Mouse (Mus musculus): Measurements from ENCODE around the gene Zfp618.

Zfp618 gene

DNA sequence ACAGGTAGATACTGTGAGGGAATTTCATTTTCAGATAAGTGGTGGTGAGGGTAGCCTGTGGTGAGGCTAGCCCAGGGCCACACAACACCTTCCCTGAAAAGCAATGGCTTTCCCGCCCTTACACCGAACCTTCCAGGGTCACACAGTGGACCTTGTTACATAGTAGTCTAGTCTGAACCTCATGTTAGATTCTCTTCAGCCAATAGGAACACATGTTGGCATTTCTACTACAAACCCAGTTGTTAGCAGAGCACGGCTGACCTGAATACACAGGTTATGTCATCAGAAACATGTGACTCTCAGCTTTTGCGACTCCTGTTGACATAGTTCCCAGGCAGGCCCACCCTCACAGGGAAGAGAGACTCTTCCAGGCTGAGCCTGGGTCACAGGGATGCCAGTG lies 33.9 kb downstream of the Zfp618 start:
- DNase-seq (ENCODE audit: low spot score): peak; percentile 37

DNA sequence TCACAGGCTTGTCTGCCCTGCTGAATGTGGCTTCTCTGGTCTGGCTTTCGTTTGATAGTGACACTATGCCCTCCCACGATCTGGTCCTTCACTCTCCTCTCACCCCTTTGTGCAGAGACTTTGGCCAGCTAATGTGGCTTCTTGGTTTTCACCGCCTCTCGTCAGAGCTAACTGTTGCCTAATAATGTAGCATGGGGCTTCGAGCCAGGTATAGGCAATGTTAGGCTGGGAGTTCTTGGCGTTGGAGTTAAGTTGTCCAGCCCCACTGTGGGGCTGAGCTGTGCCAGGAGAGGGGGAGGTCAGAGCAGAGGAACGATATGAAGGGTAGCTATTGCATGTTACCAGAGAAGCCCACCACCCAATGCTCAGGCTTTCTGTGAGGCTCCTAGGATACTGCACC lies 34.5 kb downstream of the Zfp618 start:
- DNase-seq (ENCODE audit: low spot score): no peak

DNA sequence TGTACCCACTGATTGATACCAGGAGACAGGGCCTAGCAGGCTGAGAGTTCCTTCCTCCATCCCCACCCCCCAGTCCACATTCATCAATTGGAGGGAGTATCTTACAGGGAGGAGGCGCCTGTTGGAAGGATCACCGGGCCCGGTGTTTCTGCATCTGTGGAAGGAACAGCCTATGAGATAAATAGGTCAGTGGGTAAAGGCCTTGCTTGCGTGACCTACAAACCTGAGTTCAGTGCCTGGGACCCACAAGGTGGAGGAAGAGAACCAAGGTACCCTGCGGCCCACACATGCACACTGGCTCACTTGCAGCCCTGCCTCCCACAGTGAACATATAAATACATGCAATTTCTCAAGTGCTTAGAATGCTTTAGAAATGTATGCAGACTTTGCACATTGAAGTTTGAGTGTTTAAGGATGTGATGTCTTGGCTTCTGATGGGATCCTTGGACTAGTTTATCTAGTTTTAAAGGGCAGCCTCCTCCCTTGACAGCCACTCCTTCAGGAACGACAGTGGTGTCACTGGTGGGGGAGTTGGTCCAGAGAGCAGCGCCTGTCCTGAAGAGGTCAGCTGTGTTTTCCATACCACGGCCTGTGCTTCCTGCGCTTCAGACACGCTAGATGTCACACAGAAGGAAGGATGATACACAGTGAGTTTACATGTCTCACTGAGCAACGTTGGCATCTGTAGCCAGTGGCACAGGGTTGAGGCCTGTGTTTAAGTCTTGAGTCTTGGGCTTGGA lies 35.1 kb downstream of the Zfp618 start:
- peak; percentile 35 for DNase-seq (ENCODE audit: low spot score)

DNA sequence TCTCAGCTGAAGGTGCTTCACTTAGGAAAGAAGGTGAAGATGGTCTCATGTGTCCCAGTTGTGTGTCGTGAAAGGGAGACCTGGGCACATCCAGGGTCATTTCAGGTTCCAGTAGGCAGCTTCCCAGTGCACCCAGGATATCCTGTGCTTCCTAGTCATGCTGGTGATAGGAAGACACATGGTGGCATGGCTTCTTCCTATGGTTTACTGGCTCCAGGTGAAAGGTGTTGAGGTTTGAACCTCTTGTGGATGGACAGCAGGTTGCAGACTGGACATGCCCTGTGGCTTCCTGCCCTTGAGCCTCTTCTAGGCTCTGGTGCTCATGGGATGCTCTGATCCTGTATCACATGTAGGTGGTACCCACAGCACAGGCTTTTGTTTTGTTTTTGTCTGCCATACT lies 37.0 kb downstream of the Zfp618 start:
- no peak for DNase-seq (ENCODE audit: low spot score)

DNA sequence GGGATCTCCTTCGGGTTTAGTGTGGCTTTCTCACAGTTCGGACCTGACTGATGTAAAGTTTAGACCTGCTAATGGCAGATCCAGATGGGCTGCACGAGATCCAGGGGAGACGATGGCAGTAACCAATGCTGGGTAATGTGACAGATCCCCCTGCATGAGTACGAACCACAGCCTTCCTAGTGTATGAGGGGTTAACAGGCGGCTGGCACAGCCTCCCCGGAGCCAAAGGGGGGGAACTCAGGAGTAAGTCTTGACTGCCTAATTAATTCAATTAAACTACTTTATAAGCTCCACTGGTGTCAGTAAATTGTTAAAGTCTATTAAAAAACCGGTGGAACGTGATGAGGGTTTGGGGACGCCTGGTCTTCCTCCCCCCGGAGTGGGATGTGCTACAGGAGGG lies 39.1 kb downstream of the Zfp618 start:
- no peak for DNase-seq (ENCODE audit: low spot score)

DNA sequence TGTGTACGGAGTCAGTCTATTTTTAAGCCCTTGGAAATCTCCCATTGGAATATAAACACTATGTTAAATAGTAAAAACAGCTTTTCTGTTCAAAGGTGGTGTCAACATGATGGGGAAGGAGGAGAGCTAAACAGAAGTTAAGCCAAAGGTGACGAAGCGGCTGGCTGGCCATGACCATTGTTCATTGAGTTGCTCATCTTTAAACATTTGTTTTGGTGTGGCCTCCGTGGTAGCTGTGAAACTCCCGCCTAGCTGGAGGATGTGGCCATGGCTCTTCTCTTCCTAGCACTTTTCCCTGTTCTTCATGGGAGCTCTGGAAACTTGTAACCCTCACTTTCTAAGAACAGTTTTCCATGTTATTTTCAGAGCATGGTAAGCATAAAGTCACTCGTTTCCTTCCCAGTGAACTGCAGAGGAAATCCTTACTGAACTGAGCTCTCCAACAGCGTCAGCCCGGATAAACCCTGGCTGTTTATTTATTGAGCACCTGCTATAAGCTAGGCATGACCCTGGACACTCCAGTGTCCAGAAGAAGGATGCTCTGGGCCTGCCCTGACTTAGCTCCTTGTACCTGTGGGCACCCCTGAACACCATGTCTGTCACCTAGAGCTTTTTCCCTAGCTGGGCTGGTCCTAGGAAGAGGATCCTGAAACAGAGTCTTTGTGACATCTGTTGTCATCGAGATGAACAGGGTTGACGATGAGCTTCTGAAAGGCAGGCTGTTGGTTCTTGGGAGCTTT lies 40.2 kb downstream of the Zfp618 start:
- peak; percentile 35 for DNase-seq (ENCODE audit: low spot score)

DNA sequence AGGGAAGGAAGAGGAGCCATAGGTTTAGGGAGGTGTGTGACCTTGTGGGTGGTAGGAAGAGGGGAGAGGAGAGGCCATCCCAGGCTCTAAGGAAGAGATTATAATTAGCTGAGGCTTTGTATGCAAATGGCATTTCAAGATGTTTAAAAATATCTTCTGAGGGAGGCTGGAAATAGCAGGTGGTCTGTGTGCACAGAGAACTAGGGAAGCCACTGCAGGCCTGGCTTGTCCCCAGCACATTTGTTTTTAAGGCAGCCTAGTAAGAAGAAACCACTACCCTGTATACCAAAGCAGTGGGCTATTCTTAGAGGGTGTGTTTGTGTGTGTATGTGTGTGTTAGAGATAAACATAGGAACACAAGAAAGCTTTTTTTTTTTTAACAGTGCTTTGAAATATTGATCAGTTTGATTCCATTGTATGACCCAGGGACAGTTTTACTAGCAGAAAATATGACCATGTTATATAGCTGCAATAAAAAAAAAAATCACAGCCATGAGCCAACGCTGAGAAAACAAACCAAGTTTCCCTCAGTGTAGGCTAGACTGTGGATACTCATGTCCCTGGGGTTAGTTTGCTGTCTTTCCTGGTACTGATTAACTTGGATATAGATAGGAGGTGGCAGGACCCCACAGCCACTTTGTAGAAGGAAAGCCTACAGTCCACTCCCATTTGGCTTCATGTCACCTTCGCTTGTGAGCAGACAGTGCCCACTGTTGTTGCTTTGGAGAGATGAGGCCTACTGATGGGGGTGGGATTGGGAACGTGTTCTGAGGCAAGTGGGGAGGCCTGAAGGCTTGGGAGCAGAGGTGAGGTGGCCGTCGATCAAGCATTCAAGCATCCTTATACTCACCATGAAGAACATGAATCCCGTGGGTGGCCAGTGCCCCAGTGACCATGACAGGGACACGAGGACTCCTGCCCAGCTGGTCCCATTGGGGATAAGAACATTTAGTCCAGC lies 41.1 kb downstream of the Zfp618 start:
- peak; percentile 37 for DNase-seq (ENCODE audit: low spot score)

DNA sequence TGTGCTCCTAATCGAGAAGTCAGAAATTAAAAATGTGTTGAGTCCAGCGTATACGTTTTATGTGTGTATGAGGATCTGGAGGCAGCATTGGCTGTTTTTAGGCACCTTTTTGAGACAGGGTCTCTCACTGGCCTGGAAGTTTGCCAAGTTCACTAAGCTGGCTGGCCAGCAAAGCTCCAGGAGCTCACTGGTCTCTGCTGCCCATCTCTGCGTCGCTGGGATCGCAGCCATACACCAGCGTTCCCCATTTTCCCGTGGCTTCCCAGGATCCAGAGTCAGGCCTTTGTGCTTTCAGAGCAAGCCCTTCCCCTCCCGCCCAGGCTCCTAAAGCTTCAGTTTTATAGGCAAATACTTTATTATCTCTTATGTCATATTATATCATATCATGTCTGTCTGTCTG lies 42.8 kb downstream of the Zfp618 start:
- DNase-seq (ENCODE audit: low spot score): peak; percentile 30

DNA sequence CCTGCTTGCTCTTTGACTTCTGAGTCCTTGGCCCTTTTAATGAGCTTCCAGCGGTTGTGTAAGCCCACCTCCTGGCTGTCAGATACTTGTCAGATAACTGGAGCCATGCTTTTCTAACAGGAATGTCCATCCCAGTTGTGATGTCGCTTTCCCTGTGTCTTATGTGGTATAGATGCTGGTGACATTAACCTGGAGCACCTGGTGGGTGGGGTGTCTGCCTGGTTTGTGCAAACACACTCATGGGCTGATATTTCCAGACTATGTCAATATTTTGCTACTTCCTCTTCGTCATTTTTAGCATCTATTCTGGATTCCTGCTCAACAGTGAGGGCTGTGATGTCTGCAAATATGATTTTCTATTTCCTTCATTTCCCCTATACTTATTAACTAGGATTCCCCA lies 43.4 kb downstream of the Zfp618 start:
- DNase-seq (ENCODE audit: low spot score): peak; percentile 19

DNA sequence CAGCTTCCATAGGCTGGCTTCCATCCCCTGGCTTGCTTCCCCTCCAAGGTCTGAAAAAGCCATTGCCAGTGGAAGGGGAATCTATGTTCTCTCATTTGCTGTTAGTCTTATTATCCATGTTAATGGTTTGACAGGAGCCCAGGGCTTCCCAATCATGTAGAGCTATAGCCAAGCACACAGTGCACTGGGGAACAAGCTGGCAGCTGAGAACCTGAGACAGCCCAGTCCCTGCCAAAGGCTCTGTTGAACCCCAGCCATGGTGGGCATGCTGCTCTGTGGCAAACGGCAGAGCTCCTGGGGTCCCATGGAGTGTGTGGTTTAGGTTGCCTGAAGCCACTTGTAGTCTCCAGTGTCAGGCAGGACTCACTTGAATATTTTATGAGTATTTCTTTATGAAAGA lies 44.4 kb downstream of the Zfp618 start:
- peak; percentile 35 for DNase-seq (ENCODE audit: low spot score)

DNA sequence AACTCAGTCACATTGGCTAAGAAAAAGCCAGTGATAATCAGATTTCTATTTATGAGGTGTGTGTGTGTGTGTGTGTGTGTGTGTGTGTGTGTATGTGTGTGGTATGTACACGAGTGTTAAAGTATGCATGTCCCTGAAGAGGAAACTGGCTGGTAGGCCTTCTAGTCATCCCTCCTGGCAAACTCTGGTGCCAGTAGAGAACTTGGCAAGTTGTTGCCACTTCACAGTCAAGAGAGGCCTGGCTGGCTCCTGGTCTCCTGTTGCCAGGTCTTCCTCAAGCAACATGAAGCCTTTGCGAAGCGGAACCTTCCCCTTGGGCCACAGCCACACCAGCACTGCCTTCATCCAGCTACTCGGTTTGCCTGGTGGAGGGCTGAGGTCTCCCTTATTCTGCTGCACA lies 44.9 kb downstream of the Zfp618 start:
- peak; percentile 36 for DNase-seq (ENCODE audit: low spot score)

DNA sequence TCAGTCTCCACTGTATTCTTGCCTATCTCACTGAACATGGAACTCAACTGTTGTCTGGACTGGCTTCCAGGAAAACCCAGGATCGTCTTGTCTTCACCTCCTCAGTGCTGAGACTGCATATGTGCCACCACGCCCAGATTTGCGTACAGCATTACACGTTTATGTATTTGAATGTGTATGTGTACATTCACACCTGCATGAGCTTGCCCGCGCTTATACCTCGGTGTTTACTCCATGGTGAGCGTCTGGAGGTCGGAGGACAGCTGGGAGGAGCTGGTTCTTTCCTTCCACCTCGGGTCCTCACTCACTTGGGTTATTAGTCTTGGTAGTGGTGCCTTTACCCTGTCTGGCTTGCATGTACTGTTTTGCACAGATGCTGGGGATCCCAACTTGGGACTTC lies 53.2 kb downstream of the Zfp618 start:
- DNase-seq (ENCODE audit: low spot score): peak; percentile 19

DNA sequence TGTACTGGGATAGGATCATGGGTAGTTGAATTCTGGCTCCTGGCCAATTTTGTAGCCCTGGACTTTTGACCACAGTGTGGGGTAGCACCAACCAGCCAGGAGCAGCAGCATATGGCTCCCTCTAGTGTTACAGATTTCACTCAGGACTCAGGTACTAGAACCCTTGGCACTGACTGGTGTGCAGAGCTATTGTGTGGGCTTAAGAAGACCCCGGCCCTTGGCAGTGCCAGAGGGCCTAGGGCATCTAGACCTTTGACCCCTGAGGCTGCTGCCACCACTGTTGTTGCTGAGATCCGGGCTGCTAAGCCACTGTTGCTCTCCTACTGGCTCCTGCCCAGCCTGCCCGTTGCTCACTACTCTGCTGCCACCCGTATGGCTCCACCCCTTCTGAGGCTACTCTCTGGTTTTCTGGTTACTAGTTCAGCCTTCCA lies 54.1 kb downstream of the Zfp618 start:
- DNase-seq (ENCODE audit: low spot score): peak; percentile 40

DNA sequence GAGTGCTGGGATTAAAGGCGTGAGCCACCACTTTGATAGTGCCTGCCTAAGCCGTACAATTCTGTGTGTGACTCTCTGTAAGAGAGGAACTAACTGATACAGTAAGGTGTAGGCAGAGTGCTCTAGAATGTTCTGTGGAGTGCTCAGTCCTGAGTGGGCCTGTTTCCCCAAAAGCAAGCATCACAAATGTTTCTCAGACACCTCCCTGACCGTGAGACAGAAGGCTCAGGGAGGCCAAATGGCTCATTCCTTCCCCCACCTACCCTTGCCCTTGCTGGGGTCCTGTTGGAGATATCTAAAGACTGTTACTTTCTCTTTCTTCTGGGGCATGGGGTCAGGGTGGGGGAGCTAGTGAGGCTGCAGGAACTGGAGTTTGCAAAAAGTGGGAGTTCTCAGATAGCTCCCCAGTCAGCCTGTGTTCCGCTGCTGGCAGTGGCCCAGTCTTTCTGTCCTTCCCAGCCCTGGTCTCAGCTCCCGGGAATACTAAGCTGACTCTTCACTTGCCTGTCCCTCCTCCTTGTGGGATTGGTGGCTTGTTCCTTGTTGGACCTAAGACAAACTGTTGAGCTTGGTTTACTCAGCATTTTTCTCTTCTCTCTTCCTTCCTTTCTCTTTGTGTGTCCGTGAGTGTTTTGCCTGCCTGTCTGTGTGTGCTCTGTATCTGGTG lies 55.8 kb downstream of the Zfp618 start:
- DNase-seq (ENCODE audit: low spot score): peak; percentile 68

DNA sequence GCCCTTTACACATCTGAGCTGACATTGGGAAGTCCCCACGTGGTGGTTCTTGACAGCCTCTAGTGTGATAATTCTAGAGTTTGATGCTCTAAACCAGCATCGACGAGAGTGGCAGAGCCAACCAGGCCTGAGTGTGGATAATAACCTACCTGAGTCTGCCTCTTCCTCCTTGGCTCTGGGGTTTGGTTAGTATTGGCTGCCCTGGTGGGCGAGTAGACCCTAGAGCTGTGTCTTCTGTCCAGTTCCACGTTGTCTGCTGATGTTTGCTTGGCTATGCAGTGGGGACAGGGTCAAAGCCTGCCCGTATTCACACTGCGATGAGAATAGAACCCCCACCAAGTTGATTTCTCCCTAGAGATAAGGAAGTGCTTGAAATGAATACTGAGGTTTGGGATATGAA lies 58.1 kb downstream of the Zfp618 start:
- no peak for DNase-seq (ENCODE audit: low spot score)

DNA sequence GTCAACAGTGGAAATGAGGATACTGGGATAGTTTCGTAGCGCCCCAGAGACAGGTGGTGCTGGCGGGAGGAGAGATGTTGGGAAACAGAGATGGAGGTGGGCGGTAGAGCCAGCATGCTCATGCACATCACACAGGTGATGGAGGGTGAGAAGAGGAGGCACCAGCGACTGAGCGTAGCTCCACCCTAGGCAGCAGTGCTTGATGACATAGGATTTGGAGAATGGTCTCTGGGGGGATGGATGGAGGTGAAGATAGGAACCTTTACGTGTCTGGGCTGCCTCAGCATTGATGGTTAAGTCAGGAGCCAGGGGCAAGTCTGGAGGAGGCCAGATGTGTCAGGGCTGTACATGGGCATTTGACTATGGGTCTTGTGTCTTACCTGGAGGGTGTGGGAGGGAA lies 58.7 kb downstream of the Zfp618 start:
- DNase-seq (ENCODE audit: low spot score): peak; percentile 34

DNA sequence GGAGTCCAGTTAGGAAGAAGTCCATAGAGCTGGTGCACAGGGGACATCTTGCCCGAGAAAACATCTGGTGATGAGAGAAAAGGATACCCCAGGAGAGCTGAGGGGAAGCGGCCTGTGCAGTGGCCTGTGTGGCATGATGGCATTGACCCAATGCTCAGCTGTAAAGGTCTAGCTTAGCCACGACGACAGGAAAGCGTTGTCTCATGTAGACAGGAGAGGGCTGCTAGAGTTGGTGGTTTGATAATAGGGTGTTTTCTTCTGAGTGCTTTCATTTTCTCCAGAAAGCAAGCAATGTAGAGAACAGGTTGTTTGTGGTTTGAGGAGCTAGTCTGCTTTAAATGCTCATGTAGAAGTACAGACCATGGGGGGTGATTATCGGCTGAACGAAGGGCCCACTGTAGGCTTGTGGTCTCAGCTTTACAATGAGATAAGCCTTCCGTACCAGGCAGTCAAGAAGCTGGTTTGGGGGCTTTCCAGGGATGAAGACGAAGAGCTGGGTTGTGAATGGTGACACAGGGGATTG lies 59.4 kb downstream of the Zfp618 start:
- DNase-seq (ENCODE audit: low spot score): peak; percentile 22

DNA sequence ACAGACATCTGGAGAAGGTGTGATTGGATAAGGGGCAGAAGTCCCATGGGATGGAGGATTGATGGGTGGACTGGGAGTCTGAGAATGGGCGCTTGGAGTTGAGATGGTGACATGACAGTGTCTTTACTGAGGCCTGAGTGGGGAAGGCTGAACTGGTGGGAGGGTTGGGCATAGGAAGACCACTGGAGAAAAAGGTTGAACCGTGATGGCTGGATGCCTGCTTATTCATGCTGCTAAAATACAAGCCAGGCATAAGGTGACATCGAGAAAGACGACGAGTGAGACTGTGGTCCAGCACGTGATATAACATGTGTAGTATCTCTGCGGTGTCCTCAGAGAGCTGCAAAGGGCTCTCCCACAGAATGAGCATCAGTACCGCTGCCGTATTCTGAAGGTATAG lies 59.9 kb downstream of the Zfp618 start:
- DNase-seq (ENCODE audit: low spot score): peak; percentile 34

DNA sequence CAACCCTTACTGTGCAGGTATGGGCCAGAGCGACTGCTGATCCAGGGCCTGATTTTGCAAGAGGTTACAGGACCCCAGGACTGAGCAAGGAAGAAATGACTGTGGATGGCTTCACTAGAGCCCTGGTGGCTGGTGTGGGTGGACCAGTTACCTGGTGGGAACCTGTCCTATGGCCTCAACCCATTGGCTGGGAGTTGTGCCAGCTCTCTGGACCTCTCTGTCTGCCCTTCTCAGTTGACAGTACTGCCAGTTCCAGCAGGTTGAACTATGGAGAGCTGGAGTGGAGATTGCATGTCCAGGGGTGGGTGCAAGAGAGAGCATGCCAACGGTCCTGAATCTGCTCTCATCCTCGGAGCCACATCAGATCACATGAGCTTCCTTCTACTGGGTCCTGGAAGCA lies 60.9 kb downstream of the Zfp618 start:
- peak; percentile 39 for DNase-seq (ENCODE audit: low spot score)

DNA sequence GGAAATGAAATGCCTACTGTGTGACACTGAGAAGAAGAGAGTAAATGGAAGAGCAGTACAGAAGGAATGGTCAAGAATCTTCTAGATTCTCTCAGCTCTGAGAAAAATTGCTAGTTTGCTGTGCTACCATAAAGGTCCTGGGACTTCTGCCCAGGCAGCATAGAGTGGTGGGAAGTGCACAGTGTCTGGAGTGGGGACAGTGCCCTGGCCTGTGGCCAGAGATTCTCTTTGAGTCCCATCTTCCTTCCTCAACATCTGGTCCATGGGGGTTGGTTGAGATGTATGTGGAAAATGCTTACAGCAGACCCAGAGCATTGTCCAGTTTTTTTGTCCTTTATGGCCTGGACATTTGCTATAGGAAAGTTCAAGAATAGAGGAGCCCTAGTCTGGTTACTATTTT lies 62.1 kb downstream of the Zfp618 start:
- peak; percentile 38 for DNase-seq (ENCODE audit: low spot score)

DNA sequence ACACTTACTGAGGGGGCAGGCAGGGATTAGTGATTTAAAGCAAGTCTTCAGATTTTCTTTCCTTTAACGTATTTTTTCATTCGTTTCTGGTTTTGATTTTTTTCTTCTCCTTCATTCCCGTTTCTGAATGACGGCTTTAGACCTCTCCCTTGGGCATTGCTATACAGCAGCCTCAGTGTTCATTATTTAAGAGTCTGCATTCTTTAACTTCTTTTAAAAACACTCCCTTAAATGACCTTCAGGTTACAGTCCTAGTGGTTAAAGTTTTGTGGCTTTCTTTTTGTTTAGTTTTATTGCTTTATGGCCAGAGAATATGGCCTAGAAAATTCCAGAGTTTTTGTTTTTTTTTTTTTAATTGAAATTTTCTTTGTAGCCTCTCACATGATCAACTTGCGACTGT lies 64.8 kb downstream of the Zfp618 start:
- DNase-seq (ENCODE audit: low spot score): no peak

DNA sequence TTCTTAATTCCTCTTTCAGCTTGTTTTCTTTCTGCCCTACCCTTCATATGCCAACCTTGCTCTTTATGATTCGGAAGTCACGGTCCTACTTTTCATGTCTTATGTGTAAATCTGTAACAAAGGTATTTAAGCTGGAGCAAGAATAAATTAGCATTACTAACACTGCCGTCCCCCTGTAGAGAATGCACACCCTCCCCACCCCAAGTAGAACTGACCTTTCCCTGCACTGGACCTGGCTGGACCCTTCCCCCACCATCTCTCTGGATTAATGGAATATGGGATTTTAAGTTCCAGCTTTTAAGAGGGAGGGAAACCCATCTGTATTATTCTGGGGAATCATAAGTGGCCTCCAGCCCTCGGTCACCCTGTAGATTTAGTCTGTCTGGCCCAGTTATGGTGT lies 65.9 kb downstream of the Zfp618 start:
- no peak for DNase-seq (ENCODE audit: low spot score)
